Mouse (Mus musculus) skeletal muscle tissue, adult 2 months (tissue): ENCODE results near the gene Drosha.
"Not testable (repeated sequence)": the region's sequence is repeated elsewhere in the genome, so short reads cannot be mapped to it uniquely, and the experiment has no call there.

Experiments used
- DNase-seq: peaks from one replicate; pipeline ENCODE4 v3.0.0-alpha.2; 2012; ENCODE audit warnings: low read depth, low spot score

Drosha gene

GRCm38 (mm10) chr15:12824197-12824952 is at the start of gene Drosha, which contains the start of gene 6030458C11Rik:
Gene Drosha (plus strand): TSS chr15:12824815.
Gene 6030458C11Rik (minus strand): TSS chr15:12824649.
- DNase-seq, result peak; percentile 98

GRCm38 (mm10) chr15:12781296-12781695 is 43.3 kb upstream of the Drosha start:
- no peak for DNase-seq

GRCm38 (mm10) chr15:12781729-12782326 is 42.8 kb upstream of the Drosha start:
- no peak for DNase-seq

GRCm38 (mm10) chr15:12788536-12788935 is 36.1 kb upstream of the Drosha start:
- DNase-seq, result no peak

GRCm38 (mm10) chr15:12789406-12789867 is 35.2 kb upstream of the Drosha start:
- peak; percentile 27 for DNase-seq

- DNase-seq, result no peak
These were observed 30.3 kb upstream of the Drosha start for GRCm38 (mm10) chr15:12794311-12794710.

- peak; percentile 84 for DNase-seq
These were observed 29.1 kb upstream of the Drosha start for GRCm38 (mm10) chr15:12795457-12795894.

- peak; percentile 24 for DNase-seq
These were observed 28.6 kb upstream of the Drosha start for GRCm38 (mm10) chr15:12795909-12796470.

- no peak for DNase-seq
These were observed 26.6 kb upstream of the Drosha start for GRCm38 (mm10) chr15:12798043-12798442.

GRCm38 (mm10) chr15:12800405-12801141 is 24.0 kb upstream of the Drosha start:
- DNase-seq, result no peak

GRCm38 (mm10) chr15:12801142-12801506 is 23.5 kb upstream of the Drosha start:
- not testable (repeated sequence) for DNase-seq

- DNase-seq, result no peak
These were observed 19.5 kb upstream of the Drosha start for GRCm38 (mm10) chr15:12805071-12805470.

- DNase-seq, result no peak
These were observed 17.5 kb upstream of the Drosha start for GRCm38 (mm10) chr15:12807088-12807487.

- DNase-seq, result no peak
These were observed 15.3 kb upstream of the Drosha start for GRCm38 (mm10) chr15:12809305-12809704.

GRCm38 (mm10) chr15:12812646-12813045 is 12.0 kb upstream of the Drosha start:
- DNase-seq, result no peak

- no peak for DNase-seq
These were observed 7.0 kb upstream of the Drosha start for GRCm38 (mm10) chr15:12817592-12817991.

GRCm38 (mm10) chr15:12822416-12823395 is 1.9 kb upstream of the Drosha start:
- DNase-seq, result no peak

GRCm38 (mm10) chr15:12823455-12824119 is 1.0 kb upstream of the Drosha start:
- no peak for DNase-seq

- DNase-seq, result no peak
These were observed 350 bp downstream of the Drosha start for GRCm38 (mm10) chr15:12824965-12825364.

GRCm38 (mm10) chr15:12825408-12825807 is 793 bp downstream of the Drosha start:
- DNase-seq, result no peak
